Mouse (Mus musculus): Measurements from ENCODE around the gene Xxylt1.
A peak's percentile ranks its signal among the peaks of the same experiment; 100 is the strongest.

The Xxylt1 gene

GRCm38 (mm10) chr16:30922548-30922947 lies 158.7 kb downstream of the Xxylt1 start:
- no peak for DNase-seq (ENCODE audit: low read depth, low spot score)

- DNase-seq (ENCODE audit: low read depth, low spot score) = no peak
Measured at GRCm38 (mm10) chr16:30918866-30919265, 162.4 kb downstream of the Xxylt1 start.

GRCm38 (mm10) chr16:30916931-30917330 lies 164.3 kb downstream of the Xxylt1 start:
- peak; percentile 10 for DNase-seq (ENCODE audit: low read depth, low spot score)

- DNase-seq (ENCODE audit: low read depth, low spot score) = no peak
Measured at GRCm38 (mm10) chr16:30915611-30916220, 165.5 kb downstream of the Xxylt1 start.

All from R1 (cell line).